8 mouse cellular contexts compared by ENCODE assay signal in genomic region chr17:64281368-64281767, GRCm38 (mm10). TPM values are rescaled to one million over a fixed set of nuclear protein-coding genes. Genes with fewer than 3 reads are reported as not detected.
DNase-seq lines count a peak whose midpoint lies in the region; ATAC-seq and TF ChIP-seq lines count a peak whose summit lies in the region.
"Not testable (repeated sequence)": the region's sequence is repeated elsewhere in the genome, so short reads cannot be mapped to it uniquely, and the experiment has no call there.

No protein-coding gene starts in this region.

- H3K9ac ChIP-seq in embryonic facial prominence, embryonic 14.5 days (ENCODE audit: low read depth, low read length); forebrain, embryonic 14.5 days (ENCODE audit: low read length); limb, embryonic 14.5 days (ENCODE audit: low read depth, low read length, severe bottlenecking): not testable (repeated sequence)

- not testable (repeated sequence) for ATAC-seq in embryonic facial prominence, embryonic 14.5 days (ENCODE audit: low read depth); forebrain, embryonic 14.5 days
- peak; percentile 42; the same call in 1 of the 2 replicates for ATAC-seq in limb, embryonic 14.5 days (ENCODE audit: low FRiP score, low read depth)

- not testable (repeated sequence) for H3K79me2 ChIP-seq in myocyte (ENCODE audit: control insufficient read depth, insufficient read depth)

- peaks cover 67% of the 10 kb centered on the region for H3K36me3 ChIP-seq in embryonic facial prominence, embryonic 14.5 days (ENCODE audit: control insufficient read depth, insufficient read depth, low read length)
- H3K36me3 ChIP-seq in forebrain, embryonic 14.5 days (ENCODE audit: control insufficient read depth, insufficient read depth, low read length) = peaks cover 50% of the 10 kb centered on the region
- H3K36me3 ChIP-seq in limb, embryonic 14.5 days (ENCODE audit: control insufficient read depth, insufficient read depth, low read length) = peaks cover 52% of the 10 kb centered on the region
- H3K36me3 ChIP-seq in myocyte (ENCODE audit: control insufficient read depth, insufficient read depth) = peaks cover 47% of the 10 kb centered on the region

- H3K4me1 ChIP-seq in embryonic facial prominence, embryonic 14.5 days (ENCODE audit: control insufficient read depth, insufficient read depth, low read length); forebrain, embryonic 14.5 days (ENCODE audit: control insufficient read depth, insufficient read depth, low read length); limb, embryonic 14.5 days (ENCODE audit: control insufficient read depth, insufficient read depth, low read length): not testable (repeated sequence)

- H3ac ChIP-seq in myocyte (ENCODE audit: control insufficient read depth, insufficient read length) = not testable (repeated sequence)

- H3K27ac ChIP-seq in embryonic facial prominence, embryonic 14.5 days (replicated peaks; ENCODE audit: low read depth, low read length); forebrain, embryonic 14.5 days (ENCODE audit: low read depth, low read length); layer of hippocampus, adult 2 months; limb, embryonic 14.5 days (replicated peaks; ENCODE audit: low read depth, low read length): not testable (repeated sequence)

- not testable (repeated sequence) for TF ChIP-seq CTCF in layer of hippocampus, adult 2 months (conservative IDR thresholded peaks at IDR 0.05)

- H3K4me2 ChIP-seq in embryonic facial prominence, embryonic 14.5 days (ENCODE audit: low read depth, low read length); forebrain, embryonic 14.5 days (ENCODE audit: low read length); limb, embryonic 14.5 days (replicated peaks; ENCODE audit: low read depth, low read length, severe bottlenecking); myocyte (ENCODE audit: low read depth): not testable (repeated sequence)

- not testable (repeated sequence) for H3K4me3 ChIP-seq in embryonic facial prominence, embryonic 14.5 days (ENCODE audit: low read depth, low read length); forebrain, embryonic 14.5 days (ENCODE audit: low read depth, low read length); layer of hippocampus, adult 2 months; limb, embryonic 14.5 days (replicated peaks; ENCODE audit: low read length); myocyte

- DNase-seq in brain, adult 2 months (ENCODE audit: low read depth, low spot score) = peak; percentile 39
- DNase-seq in embryonic facial prominence, embryonic 14.5 days (ENCODE audit: low spot score) = peak; percentile 61
- peak; percentile 17 for DNase-seq in forebrain, embryonic 14.5 days (ENCODE audit: low spot score)
- DNase-seq in layer of hippocampus, adult 11-12 months (ENCODE audit: low spot score) = peak; percentile 20
- peak; percentile 11 to 30 for DNase-seq in layer of hippocampus, adult 2 months (ENCODE audit: low spot score in 2 of 2)
- DNase-seq in limb, embryonic 14.5 days (ENCODE audit: low spot score) = peak; percentile 14
- DNase-seq in telencephalon, adult 2 months (ENCODE audit: low read depth, low spot score) = peak; percentile 12

- H3K9me3 ChIP-seq in embryonic facial prominence, embryonic 14.5 days (ENCODE audit: control insufficient read depth, low read length); forebrain, embryonic 14.5 days (replicated peaks; ENCODE audit: control insufficient read depth, low read length); limb, embryonic 14.5 days (ENCODE audit: control insufficient read depth, low read length): not testable (repeated sequence)

- not testable (repeated sequence) for TF ChIP-seq POLR2A in limb, embryonic 14.5 days (IDR thresholded peaks at IDR 0.05; ENCODE audit: borderline replicate concordance, extremely low read depth, insufficient read depth, insufficient read length); myocyte (IDR thresholded peaks at IDR 0.05; ENCODE audit: insufficient read length, low read depth)

- H3K27me3 ChIP-seq in embryonic facial prominence, embryonic 14.5 days (replicated peaks; ENCODE audit: control insufficient read depth, insufficient read depth, low read length); forebrain, embryonic 14.5 days (replicated peaks; ENCODE audit: control insufficient read depth, insufficient read depth, low read length); limb, embryonic 14.5 days (ENCODE audit: control insufficient read depth, insufficient read depth, low read length); myocyte (ENCODE audit: control insufficient read depth, insufficient read depth, insufficient read length): not testable (repeated sequence)

- 81% methylated on average over 3 of the region's 3 CpGs for WGBS in embryonic facial prominence, embryonic 14.5 days
- 69% methylated on average over 3 of the region's 3 CpGs for WGBS in forebrain, embryonic 14.5 days
- WGBS in limb, embryonic 14.5 days = 86% methylated on average over 3 of the region's 3 CpGs

TF ChIP-seq in myocyte, 11 proteins besides CTCF, POLR2A, EP300 and RAD21:
- TF ChIP-seq MYOD1 (IDR thresholded peaks at IDR 0.05; ENCODE audit: control insufficient read depth in 1 of 3, insufficient read length in 2 of 3, low read depth in 2 of 3) = peak; percentile 36 to 63 (median 46)

RNA-seq across cellular contexts. Expression of gene Pja2, which starts 50.3 kb away (rescaled TPM):
- 102 and 105 TPM in 2 replicates for polyA plus RNA-seq in embryonic facial prominence, embryonic 14.5 days (2014; fragmentation: Nextera tagmentation; extraction: Ambion mirVana)
- polyA plus RNA-seq in forebrain, embryonic 14.5 days (2014; fragmentation: Nextera tagmentation; extraction: Ambion mirVana) = 125 and 147 TPM in 2 replicates
- 100 to 1,000 TPM; 444 to 450 TPM for total RNA-seq in layer of hippocampus, adult 2 months (2021)
- polyA plus RNA-seq in limb, embryonic 14.5 days (2012; rRNA removed) = 47.9 and 48.5 TPM in 2 replicates
- polyA plus RNA-seq in limb, embryonic 14.5 days (2014; fragmentation: Nextera tagmentation; extraction: Ambion mirVana) = 82.3 and 87.9 TPM in 2 replicates
- 30.3 TPM for polyA plus RNA-seq in myocyte (2012; fragmentation: generic; extraction: Trizol)
